Mouse (Mus musculus): Measurements from ENCODE around the gene Map3k7. TPM values are rescaled to one million over a fixed set of nuclear protein-coding genes. Genes with fewer than 3 reads are reported as not detected.
A peak's percentile ranks its signal among the peaks of the same experiment; 100 is the strongest.

Map3k7 gene
- total RNA-seq, 2 experiments from 2014 or later, result 40.4 to 41.0 TPM

DNA sequence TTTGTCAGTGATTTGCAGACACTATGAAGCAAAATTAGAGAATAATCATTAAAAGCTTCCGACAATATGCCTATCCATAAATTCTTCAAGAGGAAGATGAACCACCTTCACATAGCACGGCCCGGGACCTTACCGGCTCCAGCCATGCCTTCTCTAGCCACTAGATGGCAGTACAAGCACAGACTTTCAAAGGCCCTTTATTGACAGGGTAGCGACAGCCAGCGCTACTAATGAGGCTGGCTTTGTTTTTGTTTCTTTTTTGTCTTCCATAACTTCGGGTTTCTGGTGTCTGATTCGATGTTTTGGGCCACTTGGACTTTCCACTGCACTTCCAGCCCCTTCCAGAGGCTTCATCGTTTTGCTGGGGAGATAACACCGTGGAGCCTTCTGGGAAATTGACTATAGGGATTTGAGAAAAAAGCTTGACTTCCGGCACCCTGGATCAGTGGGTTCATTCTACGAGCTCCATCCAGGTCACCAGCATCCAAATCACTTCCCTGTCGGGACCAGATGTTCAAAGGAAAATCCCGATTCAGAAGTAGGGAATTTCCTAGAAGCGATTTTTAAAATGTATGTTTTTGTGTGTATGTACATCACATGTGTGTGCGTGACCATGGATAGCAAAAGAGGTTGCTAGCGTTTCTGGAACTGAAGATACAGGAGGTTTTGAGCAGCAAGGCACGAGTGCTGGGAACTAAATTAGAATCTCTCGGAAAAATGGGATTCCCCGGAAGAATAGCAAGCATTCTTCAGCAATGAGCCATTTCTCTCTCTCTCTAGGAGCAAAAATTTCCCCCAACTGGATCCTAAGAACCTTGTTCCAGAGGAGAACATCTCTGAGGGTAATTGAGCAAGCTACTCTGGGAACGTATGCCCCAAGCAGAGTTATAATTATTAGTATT is 91.5 kb downstream of the Map3k7 start:
- DNase-seq (ENCODE audit: low spot score in 2 of 2), result peak; percentile 79 to 80

DNA sequence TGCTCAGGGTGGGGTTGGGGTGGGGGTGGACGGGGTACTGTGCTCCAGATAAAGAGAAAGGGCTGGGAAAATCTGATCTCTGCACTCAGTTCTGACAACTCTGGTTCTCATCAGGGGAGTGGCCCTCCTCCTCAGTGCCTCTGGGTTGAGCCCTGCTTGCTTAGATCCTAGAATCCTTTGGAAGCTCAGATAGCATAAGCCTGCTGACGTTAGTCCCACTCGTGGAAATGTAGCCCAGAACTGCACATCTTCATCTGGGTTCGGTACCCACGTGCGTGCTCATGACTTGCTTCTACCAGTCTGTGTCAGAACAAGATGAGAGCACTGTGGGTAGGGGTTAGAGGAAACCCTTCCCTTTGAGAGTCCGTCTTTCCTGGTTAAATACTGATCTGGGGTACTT is 92.5 kb downstream of the Map3k7 start:
- no peak for DNase-seq (ENCODE audit: low spot score in 2 of 2)

DNA sequence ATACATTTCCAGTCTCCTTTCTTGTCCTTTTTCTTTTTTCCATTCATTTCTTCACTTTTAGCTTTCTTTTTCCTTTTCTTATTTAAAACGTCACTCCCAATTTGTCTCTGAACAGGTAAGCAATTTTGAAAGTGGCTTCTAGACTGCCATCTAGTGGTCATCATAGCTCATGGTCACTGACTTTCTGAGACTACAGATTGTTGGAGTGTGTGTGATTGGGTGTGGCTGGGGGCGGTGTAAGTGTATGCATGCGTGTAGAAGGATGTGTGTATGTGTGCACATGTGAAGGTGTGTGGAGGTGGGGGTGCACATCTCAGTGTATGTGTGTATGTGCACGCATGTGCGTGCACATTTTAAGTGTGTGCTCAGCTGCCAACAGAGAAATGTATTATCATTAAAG is 93.2 kb downstream of the Map3k7 start:
- no peak for DNase-seq (ENCODE audit: low spot score in 2 of 2)

DNA sequence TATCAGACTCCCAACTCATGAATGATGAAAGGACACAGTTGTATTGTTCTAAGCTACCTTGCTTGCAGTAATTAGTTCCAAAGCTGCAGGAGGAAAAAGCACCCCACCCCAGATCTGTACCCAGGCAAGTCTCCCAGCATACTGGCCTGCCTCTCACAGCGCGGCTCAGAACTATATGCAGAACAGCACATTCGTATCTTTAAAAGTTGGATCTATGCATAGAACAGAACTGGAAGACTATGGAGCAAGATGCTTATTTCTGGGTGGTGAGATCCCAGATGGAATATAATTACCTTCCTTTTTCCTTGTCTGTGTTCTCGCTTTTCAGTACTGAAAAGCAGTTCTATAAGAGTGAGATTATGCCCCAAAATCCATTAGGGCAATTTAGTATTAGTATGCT is 96.8 kb downstream of the Map3k7 start:
- no peak for DNase-seq (ENCODE audit: low spot score in 2 of 2)

DNA sequence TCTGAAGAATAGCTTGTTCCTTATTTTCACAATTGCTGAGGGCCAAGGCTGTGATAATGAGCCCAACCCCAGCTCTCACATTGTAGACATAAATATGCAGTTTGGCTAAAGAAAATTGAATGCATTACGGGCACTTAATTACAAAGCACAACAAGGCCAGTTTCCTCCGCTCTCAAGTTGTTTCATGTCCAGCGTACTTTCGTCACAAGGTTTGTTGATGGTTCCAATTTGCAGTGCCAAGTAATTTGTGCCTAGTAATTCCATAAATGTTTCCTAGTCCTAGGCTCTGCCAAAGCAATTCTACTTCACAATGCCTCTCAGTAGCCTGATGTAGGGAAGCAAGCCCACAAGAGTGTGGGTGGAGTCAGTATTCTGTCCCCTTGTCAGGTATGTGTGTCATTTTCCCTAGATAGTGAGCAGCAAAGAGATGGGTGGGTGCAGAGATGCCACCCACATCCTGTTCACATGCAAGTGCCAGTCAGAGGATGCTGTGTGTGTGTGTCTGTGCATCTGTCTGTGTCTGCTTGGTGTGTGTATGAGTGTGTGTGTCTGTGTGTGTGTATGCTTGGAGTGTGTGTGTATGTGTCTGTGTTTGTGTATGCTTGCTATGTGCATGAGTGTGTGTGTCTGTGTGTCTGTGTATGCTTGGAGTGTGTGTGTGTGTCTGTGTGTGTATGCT is 98.6 kb downstream of the Map3k7 start:
- DNase-seq (ENCODE audit: low spot score in 2 of 2), result no peak

DNA sequence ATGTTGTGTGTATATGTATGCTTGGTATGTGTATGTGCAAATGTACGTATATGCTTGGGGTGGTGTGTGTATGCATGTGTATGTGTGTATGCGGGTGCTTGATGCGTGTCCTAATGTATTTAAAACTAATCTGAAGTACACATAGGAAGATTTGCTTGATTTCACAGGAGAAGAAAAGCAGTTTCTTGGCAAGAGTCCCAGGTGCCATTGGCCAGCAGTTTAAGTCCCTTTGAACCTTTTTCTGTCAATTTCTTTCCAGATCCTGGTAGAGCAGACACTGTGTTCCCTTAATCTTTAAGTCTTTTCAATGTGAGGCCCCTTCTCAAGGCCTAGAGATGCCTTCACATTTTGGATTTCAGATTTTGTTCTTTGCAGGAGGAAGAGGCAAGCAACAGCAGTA is 99.4 kb downstream of the Map3k7 start:
- no peak for DNase-seq (ENCODE audit: low spot score in 2 of 2)
